Mouse (Mus musculus) B cell, adult 2 months (primary cell): Measurements from ENCODE around the gene 1700001C02Rik.
A peak's percentile ranks its signal among the peaks of the same experiment; 100 is the strongest.

Experiments
- DNase-seq, 2 experiments: peaks; one replicate each; pipeline ENCODE4 v3.0.0; 2022

Gene 1700001C02Rik

DNA sequence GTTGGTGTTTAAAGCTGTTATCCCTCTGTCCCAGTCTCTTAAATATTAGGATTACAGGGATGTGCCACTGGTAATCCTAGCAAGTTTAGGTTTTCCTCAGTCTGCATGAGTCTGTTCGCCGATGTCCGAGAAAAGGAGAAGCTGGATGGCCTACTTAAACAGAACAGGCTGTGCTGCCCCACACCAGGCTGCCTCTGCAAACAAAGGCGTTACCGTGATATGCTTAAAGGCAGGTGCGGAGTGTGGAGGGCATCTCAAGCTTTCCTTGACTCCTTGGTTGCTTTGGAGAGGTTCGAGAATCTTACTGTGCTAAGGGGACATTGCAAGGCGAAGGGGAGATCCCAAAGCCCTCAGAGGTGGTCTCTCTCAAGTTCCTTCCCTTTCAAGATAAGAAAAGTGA lies 31.0 kb downstream of the 1700001C02Rik start:
- DNase-seq: no peak

DNA sequence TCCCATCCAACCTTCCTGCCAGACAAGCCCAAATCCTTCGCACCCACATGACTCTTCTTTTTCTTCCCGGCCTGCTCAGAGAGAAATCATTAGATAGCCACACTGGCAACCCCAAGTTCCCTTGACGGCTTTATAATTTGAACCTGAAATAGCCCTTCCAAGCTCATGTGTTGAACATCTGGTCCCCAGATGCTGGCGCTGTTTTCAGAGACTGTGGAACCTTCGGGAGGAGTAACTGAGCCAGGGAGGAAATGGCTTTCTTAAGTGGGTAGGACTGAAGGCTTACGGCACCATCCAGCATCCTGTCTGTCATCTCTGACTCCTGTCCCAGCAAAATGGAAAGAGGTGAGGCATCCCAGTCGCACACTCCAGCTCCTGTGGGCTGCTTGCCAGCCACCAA lies 31.5 kb downstream of the 1700001C02Rik start:
- DNase-seq: no peak

DNA sequence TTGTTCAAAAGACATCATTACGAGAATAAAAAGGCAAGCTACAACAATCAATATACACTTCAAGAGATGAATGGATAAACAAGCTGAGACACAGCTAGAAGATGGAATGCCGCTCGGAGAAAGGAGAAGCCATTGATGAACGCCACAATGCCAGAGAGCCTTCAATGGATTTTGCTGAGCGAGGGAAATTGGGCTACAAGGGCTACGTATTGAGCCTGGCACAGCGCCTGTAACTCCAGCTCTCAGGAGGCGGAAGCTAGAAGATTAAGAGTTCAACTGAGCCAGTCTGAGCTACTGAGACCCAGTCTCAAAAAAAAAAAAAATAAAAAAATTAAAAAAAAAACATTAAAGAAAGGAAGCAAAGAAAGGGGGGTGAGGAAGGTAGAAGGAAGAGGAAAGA lies 47.3 kb downstream of the 1700001C02Rik start:
- DNase-seq: no peak

DNA sequence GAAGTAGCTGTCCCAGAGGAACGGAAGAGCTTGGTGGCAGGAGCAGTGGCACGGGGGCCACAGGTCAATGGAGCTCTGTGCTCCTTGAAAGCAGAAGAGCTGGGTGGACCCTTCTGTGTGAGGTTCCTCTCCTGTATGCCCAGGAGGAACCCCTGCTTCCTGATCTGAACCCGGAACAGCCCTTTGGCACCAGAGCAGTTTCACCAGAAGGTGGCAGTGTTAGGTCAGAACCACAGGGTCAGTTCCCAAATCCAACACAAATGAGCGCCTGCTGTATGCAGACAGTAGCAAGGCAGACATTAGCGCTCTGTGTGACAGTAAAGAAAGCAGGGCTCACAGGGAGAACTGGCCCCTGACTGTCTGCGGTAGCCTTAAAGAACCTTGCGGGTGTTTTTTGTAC lies 50.5 kb downstream of the 1700001C02Rik start:
- peak; percentile 67 to 68 for DNase-seq

DNA sequence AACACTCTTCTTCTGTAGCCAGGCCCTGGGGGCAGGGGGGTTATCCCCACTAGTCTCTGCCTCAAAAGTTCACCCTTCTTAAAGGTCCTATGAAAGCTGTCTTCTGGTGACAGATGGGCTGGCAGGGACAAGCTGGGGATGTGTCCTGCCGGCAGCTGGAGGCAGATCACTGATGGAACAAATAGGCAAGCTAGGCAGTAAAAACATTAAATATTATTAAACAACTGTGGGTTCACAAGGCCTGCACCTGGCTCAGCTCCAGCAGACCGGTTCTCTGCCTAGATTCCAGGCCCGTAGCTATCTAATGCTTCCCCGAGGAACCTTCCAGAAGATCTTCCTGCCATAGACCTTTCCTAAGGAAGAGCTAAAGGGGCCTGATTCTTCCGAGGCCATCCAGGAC lies 52.3 kb downstream of the 1700001C02Rik start:
- DNase-seq: no peak

DNA sequence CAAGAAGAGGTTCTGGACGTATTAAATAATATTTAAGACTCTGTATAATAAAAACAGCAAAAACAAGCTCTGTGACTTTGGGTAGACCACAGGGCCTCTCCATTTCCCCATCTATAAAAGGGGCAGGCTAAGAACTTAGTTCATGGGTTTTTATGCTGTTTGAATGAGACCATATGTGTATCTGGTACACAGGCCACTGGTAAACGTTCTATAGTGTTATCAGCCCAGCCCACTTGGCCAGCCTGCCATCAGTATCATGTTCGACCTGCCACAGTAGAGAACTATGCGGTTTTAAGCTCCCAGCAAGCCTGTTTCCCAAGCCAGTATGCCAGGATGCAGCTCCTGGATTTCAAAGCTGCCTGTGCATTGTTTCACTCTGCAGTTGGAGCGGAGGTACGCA lies 52.7 kb downstream of the 1700001C02Rik start:
- DNase-seq: no peak

DNA sequence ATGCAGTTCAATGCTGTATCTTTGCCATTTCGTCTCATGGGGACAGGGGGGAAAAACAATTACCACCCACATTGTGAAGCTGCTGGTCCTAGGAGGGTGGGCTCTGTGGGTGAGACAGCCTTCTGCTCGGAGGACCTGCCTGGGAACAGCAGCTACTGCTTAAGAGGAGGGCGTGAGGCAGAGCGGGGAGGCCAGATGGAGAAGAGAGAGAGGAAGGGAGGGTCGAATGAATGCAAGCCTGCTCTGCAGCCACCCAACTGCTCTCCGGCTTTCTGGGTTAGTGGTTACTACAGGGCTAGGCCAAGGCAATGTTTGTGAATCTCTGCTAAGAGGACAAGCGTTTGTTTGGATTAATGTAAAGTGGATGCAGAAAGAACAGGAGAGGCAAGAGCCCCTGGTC lies 53.6 kb downstream of the 1700001C02Rik start:
- no peak for DNase-seq

DNA sequence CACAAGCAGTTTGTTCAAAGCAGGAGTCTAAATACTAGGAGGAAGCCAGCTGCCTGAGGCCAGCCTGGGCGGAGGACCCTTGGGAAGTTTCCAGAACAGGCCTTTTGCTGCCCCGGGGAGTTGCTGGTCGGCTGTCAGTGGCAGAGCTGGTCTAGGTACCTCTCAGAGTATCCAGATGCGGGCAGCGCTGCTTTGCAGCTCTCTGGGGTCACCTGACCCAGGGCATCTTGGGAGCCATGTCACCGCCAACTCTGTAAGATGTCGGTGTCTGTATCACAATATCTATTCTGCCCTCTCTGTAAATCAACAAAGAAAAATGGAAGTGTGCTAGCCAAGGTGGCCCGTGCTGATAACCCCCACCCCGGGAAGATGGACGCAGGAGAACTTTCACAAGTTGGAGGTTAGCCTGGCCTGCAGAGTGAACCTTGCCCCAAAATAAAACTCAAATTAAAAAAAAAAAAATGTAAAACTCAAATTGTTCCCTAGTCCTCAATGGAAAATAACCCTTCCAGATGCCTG lies 54.4 kb downstream of the 1700001C02Rik start:
- DNase-seq: no peak

DNA sequence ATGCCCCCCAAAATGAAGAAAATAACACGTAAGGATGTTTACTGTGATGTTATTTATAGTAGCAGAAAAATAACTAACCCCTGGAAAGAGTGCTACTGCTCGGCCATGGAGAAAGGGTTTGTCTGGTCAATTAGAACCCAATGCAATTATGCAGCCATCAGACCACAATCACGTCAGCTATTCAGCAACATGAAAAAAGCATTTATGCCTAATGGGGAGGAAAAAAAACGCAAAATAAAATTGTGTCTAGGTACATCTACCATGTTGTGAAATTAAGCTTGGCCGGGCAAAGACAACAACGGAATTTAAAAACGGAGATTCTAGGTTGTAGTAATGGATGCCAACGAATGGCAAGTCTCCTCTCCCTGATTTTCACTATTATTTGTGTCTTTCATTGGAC lies 56.6 kb downstream of the 1700001C02Rik start:
- DNase-seq: no peak

DNA sequence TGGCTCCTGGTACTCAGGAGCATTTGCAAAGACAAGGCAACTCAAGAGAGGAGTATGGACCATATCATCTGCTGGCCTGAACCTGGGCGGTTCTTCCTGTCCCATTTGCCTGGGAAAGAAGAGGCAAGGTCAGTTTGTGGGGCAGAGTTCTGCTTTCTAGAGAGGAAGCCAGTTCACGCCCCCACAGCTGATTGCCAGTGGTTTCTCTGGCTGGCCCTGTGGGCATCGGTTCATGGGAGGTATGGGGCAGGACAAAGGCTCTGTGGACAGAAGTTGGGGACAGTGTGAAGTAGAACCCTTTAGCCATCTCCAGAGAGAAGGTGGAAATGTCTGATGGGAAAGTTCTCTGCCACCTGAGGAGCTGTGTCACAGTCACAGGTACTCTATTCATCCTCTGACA lies 57.3 kb downstream of the 1700001C02Rik start:
- no peak for DNase-seq

DNA sequence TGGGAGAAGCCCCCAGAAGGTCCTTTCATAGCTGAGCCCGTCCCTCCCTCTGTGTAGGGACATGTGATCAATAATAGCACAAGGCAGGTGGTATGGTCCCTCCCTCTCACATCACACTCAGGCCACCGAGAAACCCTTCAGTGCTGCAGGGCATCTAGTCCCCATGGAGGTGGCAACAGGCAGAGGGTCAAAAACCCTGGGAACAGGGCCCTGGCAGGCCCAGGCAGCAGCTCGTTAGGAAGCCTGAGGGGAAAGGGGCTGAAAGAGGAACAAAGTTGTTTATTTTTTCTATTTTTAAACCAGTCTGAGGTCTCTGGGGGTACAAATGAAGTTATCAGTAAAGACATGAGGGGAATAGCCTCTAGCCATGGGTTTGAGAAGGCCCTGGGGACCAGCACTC lies 58.4 kb downstream of the 1700001C02Rik start:
- no peak for DNase-seq

DNA sequence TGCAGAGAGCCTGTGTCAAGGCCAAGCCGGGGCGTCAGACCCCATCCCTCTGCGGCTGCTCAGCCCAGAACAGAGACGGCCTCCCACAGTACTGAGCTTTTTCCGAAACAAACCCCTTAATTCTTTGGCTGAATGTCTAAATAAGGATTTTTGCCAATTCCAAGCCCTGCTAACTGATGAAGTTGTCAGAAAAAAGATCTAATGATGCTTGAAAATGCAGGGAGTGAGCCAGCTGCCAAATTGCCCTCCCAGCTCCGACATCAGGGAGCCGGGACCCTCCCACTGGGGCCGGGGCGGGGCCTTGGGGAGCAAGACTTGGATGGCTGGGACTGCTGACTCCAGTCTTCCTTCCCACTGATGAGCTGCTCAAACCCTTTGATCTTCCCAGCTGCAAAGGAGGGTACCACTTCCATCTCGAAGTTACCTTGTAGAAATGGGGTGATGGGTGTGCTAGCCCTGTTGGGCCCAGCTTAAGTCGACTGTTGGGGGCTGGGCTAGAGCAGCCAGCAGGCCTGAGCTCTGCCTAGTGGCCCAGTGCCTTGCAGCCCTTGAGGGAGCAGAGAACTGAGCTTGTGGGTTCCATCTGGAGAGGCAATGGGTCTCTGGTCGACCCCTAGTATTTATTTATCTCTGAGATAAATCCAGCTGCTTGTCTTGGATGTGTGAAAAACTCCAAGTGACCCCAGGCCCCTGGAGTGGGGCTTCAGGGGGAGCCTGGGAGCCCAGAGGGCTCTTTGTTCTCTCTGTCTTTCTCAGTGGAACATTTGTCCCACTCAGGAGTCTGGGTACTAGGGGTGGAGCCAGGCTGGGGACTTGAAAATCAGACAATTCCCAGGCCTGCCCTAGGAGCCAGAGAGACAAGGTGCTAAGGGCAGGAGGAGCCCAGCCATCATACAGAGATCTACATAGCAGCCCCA lies 60.3 kb downstream of the 1700001C02Rik start:
- DNase-seq: no peak

DNA sequence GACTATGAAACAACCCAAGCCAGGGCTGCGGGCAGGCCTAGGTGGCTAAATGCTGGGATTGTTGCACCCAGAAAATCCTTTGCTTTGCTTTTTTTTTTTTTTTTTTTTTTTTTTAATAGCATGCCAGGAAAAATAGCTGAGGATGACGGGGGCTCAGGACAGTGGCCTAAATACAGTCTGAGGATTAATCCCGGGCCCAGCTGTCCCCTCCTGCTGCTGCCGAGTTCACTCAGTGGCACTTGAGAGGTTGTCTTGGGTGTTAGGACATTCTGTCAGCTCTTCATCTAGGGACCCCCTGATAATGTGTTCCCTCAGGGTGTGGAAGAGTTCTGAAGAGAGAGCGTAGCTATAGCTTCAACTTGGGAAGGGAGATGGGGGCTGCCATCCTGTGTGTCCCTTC lies 61.3 kb downstream of the 1700001C02Rik start:
- no peak for DNase-seq

DNA sequence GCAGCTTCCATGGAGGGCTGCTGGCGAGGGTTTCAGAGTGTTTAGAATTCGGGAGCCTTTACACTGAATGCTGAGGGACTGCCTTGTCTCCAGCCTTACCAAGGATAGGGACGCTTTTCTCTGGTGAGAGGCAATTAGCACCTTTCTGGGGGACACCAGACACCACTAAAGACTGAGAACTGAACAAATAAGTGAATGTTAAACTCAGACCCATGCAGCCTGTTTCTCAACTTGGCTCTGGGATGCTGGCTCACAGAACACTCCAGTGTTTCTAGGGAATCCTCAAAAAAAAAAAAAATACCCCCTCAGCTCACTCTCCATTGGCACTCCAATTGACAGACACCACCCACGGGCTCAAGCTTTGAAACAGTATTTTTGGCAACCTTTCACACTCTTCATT lies 63.1 kb downstream of the 1700001C02Rik start:
- no peak for DNase-seq
